Mouse (Mus musculus) urinary bladder, adult 2 months (tissue): ENCODE data around the gene Etv6. TPM values are rescaled to one million over a fixed set of nuclear protein-coding genes. Genes with fewer than 3 reads are reported as not detected.
"Not testable (repeated sequence)": the region's sequence is repeated elsewhere in the genome, so short reads cannot be mapped to it uniquely, and the experiment has no call there.

Experiments
- DNase-seq: peaks from one replicate; pipeline ENCODE4 v3.0.0; 2022; ENCODE audit warnings: low spot score
- polyA plus RNA-seq: library from polyadenylated mRNA; depleted of rRNA; stranded (reverse); fragments of >200 nt; gene quantifications from 2 replicates; pipeline ENCODE4 v1.2.3, GENCODE M21; 2012; rRNA removed

Etv6 gene
- polyA plus RNA-seq = 29.9 and 31.5 TPM in 2 replicates

- DNase-seq = peak; percentile 79
These were observed at the start of gene Etv6 for GRCm38 (mm10) chr6:134035490-134036405. Gene Etv6 (plus strand): TSS chr6:134035700.

DNA sequence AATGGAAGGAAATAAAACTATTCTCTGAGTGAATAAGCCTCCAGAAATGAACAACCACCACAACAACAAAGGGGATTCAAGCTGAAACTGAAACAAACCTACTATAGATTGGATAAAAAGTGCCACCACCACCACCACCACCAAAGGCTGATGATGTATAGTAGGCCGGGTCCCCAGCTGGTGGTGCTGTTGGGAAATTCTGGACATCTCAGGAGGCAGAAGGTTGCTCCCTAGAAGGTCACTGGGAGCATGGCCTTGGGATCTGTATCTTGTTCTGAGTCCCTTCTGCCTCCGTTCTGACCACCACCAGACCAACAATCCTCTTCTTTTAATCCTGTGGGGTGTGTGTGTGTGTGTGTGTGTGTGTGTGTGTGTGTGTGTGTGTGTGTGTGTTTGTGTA is 49.3 kb upstream of the Etv6 start:
- DNase-seq = no peak

- no peak for DNase-seq
These were observed 48.4 kb upstream of the Etv6 start for GRCm38 (mm10) chr6:133987068-133987591.

DNA sequence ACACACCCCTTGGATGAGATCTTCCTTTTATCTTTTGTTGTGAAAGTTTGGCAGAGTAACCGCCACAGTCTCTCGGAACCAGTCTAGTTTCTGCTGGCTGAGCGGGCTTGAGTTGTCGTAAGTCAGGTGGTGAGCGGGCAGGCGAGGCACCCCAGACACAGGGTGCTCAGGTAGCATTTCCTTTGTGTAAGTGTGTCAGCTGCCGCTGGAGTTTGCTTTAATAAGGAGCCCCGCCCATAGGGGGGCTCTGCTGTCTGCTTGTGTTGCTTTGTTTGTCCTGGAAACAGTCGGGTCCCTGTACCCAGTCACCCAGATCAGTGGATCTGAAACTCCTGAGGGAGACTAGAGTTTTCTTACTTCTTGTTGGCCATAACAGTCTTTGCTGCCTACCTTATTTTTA is 47.5 kb upstream of the Etv6 start:
- no peak for DNase-seq

- no peak for DNase-seq
These were observed 38.0 kb upstream of the Etv6 start for GRCm38 (mm10) chr6:133997461-133997860.

DNA sequence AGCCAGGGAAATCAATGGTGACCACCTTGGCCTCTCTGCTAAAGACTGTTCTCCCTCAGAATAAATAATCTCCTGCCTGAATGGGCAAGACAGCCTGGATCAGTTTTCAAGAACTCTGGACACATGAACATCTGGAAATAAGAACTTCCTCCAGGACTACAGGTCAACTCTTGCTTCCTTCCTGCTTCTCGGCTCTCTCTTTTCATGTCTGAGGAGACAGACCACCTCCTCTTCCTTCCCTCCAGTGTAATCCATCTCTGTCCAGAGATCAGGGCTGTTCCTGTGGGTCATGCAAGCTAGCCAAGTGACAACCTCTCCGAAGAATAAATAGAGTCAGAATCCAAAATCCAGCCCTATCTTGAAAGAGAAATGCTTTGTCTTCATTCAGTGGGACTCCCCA is 37.6 kb upstream of the Etv6 start:
- no peak for DNase-seq

DNA sequence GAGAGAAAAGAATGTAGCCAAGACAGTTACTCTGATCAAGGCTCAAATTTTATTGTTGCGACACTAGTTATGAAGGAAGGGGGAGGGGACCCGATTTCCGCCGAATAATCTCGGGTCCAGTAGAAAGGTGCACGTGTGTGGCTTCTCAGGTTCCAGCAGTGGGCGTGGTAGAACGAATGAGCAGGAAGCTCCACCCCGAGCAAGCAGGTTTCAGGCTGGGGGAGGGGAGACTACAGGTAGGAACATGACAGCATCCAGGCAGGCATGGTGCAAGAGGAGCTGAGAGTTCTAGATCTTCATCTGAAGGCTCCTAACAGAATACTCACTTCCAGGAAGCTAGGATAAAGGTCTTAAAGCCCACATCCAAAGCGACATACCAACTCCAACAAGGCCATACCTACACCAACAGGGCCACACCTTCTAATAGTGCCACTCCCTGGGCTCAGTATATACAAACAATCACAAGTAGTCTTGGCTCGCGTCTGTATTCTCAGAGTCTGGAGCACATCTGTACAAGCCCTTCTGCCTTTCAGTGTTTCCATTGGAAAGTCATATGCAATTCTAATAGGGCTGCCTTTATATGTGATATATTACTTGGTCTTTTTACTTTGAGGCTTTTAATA is 20.9 kb upstream of the Etv6 start:
- not testable (repeated sequence) for DNase-seq

DNA sequence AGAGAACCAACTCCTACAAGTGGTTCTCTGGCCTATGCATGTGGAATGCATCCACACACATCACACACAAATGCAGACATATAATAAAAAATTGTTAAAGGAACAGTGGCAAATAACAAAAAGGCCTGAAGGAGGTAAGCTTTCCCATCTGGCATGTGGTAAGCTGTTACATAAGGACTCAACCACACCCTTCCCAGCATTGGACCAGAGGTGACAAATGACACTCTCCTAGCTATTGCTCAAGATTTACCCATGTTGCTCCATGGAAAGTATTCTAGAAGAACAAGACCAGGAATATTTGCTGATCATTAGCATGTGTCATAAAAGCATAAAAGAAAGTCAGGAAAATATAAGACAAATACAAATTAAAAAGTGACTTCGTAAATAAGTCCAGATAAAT is 16.7 kb upstream of the Etv6 start:
- no peak for DNase-seq

DNA sequence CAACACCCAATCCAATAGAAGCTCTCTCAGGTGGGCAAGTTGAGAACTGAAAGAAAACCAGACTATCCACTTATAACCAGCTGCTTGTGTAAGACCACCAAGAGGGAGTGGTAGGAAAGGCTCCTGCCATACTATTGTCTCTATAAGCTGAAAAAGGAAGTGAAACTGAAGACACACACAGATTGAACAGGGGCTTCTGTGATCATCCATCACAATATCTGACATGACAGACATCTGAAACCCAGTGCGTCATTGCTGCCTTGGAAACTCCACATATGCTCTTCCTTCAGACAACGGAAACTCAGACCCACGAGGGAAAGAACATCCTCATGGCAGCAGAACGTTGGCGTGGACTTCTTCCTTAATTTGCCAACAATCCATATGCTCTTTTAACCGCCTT is 14.7 kb upstream of the Etv6 start:
- DNase-seq = no peak

DNA sequence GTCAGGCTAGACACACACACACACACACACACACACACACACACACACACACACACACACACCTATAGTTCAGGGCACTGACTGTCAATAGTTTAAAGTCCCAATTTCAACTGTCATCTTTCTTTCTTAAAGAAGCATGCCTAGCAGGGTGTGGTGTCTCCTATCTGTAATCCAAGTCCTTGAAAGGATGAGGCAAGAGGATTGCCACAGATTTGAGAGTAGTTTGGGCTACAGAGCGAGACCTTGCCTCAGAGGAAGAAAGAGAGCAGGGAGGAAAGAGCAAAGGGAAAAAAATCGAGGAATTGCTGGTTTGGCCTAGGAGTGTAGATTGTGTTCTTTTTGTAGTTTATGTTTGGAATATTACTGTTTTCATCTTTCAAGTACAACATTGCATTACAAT is 9.2 kb upstream of the Etv6 start:
- no peak for DNase-seq

DNA sequence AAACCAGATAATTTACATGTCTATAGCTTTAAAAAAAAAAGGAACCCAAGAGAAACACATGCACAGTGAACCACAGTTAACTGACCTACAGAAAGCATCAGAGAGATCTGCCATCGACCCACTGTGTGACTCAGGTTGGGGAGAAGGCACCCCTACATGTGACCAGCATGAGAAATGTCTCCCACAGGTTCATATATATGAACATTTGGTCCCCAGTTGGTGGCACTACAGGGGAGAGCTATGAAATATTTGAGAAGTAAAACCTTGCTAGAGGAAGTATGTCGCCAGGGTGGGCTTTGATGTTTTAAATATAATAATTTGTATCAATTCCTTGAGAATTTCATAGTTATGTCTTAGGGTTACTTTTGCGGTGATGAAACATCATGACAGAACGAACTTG is 8.5 kb upstream of the Etv6 start:
- DNase-seq = no peak

GRCm38 (mm10) chr6:134032451-134032850 is 3.0 kb upstream of the Etv6 start:
- no peak for DNase-seq

GRCm38 (mm10) chr6:134034436-134034835 is 1.1 kb upstream of the Etv6 start:
- no peak for DNase-seq

- peak; percentile 79 for DNase-seq
These were observed 503 bp upstream of the Etv6 start for GRCm38 (mm10) chr6:134034904-134035489.

DNA sequence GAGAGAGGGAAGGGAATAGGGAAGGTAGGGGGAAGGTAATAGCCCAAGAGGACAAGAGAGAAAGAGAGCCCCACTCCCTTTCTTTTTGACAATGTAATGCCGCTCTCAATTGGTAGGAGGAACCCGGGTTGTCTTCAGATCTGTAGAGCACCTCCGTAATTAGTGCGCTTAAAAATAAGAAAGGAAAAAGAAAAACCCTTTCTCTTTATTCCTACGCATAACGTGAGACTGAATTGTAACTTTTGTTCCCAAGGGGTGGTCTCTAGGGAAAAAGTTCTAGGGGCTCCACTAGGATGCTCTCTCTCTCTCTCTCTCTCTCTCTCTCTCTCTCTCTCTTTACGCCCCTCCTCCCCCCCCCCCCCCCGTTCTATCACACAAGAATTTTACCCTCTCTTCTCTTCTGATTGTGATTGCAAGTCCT is 1.0 kb downstream of the Etv6 start:
- no peak for DNase-seq

- no peak for DNase-seq
These were observed 1.5 kb downstream of the Etv6 start for GRCm38 (mm10) chr6:134036951-134037431.

DNA sequence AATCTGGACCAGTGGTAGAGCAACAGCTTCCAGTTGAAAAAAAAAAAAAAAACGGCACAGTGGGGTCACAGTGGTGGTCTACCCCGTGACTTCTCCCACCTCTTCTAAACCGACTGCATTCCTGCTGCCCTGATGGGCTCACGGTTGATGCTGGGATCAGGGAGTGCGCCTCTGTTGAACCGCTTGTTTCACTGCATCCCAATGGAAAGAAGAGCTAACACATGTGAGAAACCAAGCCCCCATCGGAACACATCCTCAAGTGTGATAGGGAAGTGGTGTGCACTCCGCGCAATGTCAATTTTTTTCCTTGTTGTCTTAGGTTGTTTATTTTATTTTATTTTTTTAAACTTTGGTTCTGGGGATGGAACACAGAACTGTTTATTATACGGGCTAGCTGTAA is 2.5 kb downstream of the Etv6 start:
- no peak for DNase-seq

DNA sequence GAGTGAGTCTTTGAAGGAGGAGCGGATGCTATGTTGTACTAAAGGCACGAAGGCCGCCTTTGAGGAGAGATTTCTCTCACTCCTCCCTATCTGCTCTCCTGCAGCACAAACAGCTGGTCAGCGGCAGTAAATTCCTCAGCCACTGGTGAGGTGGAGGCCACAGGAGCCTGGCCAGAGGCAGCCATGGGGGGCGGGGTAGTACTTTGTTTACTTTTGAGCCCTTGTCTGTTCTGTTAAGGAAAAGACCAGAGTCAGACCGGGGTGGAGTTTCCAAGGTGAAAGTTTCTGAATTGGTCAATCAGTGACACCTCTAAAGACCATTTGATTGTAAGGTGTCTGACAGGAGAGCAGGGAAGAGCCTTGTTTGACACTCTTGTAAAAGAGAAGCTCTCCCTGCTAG is 3.4 kb downstream of the Etv6 start:
- no peak for DNase-seq

GRCm38 (mm10) chr6:134039351-134039750 is 3.9 kb downstream of the Etv6 start:
- DNase-seq = no peak

DNA sequence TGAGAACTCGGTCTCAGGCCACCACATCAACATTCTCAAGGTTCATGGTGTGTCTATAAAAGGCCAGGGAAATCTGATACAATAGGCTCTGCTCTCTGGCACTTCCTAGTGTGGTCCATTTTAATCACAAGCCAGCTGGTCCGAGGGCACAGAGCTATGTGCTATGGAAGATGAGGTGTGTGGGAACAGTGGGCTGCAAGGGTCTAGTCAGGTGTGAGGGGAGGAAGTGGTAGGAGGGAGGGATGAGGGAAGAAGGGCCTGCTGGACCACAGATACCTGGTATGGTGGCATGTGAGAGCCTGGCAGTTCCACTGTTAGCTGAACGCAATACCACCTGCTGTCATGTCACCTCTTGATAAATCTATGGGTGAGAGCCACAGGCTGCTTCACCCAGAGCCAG is 4.8 kb downstream of the Etv6 start:
- no peak for DNase-seq

- DNase-seq = no peak
These were observed 5.8 kb downstream of the Etv6 start for GRCm38 (mm10) chr6:134041286-134041685.

DNA sequence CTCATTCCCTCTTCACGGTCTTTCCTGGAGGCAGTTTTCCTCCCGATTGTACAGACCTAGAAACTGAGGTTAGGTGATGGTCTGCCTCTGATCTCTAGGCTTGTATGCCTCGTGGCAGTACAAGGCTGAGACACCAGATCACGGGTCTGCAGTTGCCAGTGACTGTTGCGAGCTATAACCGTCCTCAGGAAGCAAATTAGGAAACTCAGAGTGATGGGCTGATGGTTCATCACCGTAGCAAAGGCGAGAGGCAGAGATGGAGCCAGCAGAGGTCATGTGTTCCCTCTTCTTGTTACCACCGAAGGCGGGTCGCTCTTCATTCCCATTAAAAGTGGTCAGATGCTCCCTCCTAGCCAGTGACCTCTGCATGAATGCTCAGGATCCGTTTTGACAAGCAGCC is 6.4 kb downstream of the Etv6 start:
- DNase-seq = no peak

GRCm38 (mm10) chr6:134043545-134043944 is 8.0 kb downstream of the Etv6 start:
- DNase-seq = no peak
